Mouse (Mus musculus): ENCODE data around the gene Aaas. TPM values are rescaled to one million over a fixed set of nuclear protein-coding genes. Genes with fewer than 3 reads are reported as not detected.
A peak's percentile ranks its signal among the peaks of the same experiment; 100 is the strongest.

The Aaas gene
- total RNA-seq (2022): 1 to 10 TPM; 5.3 to 7.5 (median 6.8) TPM

DNA sequence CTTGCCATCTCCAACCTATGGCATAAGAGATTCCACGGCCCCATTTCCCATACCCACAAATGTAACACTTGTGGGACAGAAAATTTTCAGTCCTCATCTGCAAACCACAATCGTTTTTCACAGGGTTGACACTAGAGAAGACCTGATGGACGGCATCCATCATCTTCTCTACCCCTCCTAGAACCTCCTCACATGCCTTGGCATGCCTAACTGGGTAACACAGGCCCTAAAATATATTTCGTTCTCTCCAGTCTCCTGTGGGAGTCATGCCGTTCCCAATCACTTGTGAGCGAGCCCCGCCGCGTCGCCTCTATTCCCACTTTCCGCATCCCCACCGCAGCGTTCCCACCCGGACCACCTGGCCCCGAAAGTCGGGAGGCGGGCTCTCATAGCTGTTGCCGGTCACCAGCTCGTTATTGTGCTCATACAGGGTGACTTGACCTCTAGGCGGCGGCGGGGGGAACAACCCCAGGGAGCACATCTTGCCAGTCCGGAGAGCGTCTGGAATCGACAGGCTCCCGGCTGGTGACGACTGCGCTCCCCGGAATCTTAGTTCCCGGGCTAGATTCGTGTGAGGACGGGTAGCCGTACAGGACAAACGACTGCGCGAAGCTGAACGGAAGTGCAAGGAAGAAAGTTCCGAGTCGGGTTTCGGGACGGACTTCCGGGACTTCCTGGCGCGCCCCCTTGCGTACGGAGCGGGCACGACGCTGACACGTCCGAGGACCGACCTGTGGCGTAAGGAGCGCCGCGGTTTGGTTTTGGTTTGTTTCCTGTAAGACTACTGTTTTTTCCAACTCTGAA lies at the start of gene Aaas:
Gene Aaas, minus strand, starts transcription at position 634 of the 804 bp plus-strand sequence.
- DNase-seq (ENCODE audit: low spot score in 2 of 2): peak; percentile 85 to 92

DNA sequence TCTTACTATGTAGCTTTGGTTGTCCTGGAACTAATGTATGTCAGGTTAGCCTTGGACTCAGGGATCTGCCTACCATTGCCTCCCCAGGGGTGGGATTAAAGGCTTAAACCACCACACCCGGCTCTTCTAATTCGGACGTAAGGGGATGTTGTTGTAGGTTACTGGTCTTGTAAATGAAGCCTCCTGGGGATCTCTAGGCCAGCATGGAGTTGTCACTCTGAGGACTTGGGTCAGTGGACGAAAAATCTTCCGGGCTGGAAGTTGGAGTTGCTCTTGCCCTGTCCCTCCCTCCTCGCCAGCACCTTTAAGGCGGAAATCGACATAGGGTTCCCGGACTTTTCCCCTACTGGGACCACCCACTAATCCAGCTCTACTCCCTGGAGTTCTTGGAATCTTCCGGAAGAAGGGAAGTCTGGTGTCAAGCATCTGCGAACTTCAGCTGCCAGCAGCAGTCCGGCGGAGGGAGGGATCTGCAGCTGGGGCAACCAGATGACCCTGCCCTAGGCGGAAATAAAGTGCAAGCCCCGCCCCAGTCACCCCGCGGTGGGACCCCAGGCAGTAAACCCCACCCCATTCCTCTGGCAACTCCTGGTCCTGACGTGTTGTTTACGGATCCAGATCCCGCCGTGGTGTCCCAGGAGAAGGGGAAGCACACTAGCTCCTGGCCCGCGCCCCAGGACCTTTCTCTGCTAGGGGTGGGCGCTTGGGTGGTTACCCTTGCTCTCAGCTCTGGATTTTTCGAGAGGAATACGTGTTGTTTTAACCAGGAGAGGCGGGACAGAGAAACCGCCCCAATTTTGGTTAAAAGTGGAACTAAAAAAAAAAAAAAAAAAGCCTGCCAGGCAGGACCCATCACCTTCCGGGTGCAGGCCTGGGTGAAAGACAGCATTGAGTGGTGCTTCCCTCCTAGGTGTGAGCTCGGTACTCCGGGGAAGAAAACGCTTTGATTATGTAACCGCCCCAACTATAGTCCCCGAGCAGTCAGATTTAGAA lies 49.0 kb upstream of the Aaas start:
- DNase-seq (ENCODE audit: low spot score in 2 of 2): peak; percentile 95 to 97

DNA sequence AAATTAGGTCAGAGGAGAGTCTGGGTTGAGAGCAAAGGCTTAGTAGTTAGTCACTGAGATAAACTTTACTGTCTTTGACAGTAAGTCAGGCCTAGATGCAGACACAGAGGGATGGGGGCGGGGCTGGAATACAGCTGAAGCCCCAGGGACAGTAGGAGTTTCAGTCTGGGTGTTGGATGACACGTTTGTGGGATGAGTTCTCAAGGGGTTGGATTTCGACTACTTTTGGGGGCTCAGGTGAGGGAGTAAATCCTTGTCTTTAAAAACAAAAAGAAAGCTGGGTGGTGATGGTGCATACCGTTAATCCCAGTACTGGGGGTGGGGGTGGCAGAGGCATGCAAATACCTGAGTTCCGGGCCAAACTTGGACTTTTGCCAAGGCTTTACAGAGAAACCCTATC lies 48.1 kb upstream of the Aaas start:
- DNase-seq (ENCODE audit: low spot score in 2 of 2): no peak

DNA sequence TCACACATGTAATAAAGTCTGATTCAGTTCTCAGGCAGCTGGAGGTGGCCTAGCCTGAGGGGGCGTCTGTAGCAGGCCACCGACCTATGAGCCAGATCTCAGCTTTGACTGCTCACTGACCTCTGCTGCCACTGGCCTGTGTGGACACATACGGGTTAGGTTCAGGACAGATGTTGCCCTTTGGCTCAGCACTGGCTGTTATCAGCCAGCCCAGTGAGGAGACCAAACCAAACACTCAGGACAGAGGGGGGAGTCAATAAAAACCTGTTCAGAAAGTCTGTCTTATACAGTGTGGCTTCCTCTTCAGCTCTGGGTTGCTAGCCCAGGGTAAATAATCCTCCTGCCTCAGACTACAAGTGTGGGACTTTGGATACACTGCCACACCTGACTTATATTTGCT lies 44.5 kb upstream of the Aaas start:
- no peak for DNase-seq (ENCODE audit: low spot score in 2 of 2)

DNA sequence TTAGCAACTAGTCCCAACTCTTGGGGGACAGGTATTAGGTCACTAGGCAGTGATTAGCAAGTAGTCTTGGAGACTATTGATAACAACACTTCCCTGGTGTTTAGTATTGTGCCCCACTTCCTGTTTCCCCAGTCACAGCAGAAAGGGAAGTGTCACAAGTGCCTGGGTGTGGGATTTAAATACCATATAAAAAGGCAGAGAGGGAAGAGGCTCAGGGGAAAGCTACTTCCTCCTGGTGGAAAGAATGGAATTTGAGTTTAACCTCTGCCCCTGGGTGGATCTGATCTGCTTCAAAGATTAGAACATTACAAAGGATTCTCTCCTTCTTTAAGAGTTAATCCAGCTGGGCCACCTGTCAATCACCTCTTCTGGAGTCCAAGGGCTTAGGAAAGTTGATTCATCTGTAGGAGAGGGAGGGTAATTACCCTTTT lies 43.0 kb upstream of the Aaas start:
- no peak for DNase-seq (ENCODE audit: low spot score in 2 of 2)

DNA sequence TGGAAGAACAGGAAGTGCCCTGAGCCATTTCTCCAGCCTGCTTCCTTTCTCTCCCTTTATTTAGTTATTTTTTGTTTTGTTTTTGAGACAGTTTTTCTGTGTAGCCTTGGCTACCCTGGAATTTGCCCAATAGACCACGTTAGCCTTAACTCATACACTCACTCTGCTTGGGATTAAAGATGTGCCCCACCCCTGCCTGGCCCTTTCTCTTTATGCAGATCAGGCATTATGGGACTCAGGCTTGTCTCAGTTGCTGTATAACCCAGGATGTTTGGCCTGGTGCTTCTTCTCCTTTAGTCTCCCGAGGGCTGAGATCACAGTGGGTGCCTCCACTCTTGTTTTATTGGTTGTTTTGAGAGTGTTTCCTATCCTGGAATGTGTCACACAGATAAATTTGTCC lies 41.9 kb upstream of the Aaas start:
- no peak for DNase-seq (ENCODE audit: low spot score in 2 of 2)

DNA sequence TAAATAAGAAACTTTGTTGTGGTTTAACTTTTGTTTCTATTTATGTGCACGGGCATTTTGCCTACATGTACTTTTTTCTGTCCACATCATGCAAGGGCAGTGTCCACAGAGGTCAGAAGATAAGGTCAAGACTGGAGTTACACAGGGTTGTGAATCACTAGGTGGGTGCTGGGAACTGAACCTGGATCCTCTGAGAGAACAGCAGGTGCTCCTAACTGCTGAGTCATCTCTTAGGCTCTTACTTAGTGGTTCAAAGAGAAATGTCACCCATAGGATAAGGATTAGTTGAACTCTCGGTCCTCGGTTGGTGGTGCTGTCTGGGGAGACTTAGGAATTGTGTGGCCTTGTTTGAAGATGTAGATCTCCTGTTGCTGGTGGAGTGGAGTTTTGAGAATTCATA lies 38.4 kb upstream of the Aaas start:
- no peak for DNase-seq (ENCODE audit: low spot score in 2 of 2)

DNA sequence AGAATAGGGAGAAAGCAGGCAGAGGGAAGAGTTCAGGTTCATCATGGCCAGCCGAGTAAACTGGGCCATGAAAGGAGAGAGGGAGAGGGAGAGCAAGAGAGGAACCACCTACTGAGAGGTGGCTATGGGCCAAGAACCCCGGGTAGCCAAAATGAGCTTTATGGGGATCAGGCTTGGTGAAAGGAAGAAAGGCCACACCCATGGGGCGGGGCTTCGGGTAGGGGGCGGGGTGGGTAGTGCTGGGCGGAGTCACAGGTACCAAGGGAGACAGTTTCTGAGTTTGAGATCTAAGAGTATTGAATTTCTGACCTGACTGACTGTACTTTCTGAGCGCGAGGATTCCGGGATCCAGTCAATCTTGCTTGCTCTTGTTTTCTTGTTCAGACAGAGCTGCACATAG lies 36.1 kb upstream of the Aaas start:
- no peak for DNase-seq (ENCODE audit: low spot score in 2 of 2)

DNA sequence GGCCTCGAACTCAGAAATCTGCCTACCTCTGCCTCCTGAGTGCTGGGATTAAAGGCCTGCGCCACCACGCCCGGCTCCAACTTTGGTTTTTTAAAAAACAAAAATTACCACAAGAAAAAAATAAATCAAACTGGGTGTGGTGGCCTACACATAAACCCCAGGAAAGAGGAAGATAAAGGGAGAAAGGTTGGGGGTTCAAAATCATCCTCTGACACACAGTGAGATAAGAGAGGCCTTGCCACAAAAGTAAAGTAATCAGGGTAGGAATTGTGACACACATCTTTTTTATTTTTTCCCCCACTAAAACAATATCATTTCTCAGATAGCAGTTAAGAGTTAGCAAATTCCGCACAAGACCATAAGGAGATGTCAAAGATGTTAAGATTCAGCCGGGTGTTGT lies 33.1 kb upstream of the Aaas start:
- no peak for DNase-seq (ENCODE audit: low spot score in 2 of 2)

DNA sequence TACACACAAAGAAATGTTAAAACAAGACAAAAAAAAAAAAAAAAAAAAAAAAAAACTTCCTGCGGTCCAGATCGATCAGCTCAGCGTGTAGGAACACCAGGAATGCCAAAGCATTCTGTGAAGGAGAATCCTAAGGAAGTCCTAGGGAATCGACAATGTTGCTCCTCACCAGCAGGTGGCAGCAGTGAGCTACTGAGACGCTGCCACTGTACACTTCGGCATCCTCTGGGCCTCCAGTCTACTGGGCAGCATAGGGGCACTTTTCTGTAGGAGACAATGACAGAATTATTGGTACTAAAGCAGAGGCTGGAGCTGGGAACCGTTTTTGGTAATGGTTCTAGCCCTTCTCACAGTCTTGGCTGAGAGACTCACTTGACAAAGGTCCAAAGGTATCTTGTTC lies 31.0 kb upstream of the Aaas start:
- peak; percentile 64 to 73 for DNase-seq (ENCODE audit: low spot score in 2 of 2)

DNA sequence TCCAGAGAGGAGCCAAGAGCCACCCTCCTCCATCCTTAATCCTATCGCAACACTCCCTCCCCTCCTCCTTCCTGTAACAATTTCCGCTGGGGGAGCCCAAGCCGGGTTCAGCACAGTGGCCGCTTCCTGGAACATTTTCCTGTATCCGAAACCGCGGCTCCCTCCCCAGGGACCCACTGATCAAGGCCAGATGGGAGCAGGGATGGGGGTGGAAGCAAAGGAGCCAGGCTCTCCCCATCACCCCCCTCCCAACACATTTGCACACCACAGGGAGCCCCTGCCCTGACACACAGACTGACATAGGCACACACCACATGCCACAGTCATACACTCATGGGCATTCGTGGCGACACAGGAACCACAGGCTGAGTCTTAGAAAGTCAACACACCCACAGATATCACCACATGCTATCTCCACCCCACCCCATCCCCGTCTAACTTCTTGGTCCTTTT lies 27.3 kb upstream of the Aaas start:
- DNase-seq (ENCODE audit: low spot score in 2 of 2): peak; percentile 58 to 66

DNA sequence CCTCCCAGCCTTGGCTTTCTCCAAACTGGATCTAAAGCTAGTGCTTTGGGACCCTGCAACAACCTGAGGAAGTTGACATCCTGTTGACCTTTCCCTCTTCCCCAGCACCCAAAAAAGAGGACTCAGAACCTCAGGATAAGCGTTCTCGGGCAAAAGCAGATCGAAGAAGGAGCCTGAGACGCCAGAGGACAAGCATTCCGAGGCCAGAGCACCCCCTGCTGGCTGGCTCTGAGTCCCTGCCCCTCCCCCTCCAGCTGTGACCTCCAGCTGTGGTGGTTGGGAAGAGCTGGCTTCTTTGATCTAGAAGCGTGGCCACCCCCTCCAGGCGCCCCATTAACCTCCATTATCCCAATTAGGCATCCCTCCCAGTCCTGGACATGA lies 26.6 kb upstream of the Aaas start:
- DNase-seq (ENCODE audit: low spot score in 2 of 2): peak; percentile 86 to 87

DNA sequence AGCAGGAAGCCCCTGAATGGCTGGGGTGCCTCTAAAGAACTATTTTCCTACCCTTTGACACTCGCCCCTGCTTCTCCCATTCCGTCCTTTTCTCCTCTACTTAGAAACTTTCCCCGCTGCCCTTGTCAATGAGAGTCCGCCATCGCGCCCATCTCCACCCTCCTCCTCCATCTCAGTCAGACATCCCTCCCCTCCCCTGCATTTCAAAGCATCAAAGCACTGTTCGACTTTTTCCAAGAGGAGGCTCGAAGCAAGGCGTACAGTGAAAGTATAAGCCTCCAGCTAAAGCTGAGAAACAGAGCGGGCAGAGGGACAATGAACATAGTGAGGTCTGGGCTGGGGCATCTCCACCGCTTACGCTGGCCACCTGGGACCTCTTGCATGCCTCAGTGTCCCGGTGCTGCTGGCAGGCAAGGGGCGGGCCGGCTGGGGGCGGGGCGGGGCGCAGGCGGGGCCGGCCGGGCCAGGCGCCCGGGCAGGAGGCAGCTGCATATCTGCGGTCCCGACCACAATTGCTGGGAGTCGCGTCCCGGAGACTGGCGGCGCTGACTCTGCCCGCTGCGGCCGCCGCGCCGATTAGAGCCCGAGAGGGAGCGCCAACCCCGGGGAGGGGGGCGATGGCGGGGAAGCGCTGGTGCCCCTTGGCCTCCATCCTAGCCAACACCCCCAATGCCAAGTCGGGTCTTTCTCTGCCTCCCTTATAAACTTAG lies 26.0 kb upstream of the Aaas start:
- peak; percentile 28 to 35 for DNase-seq (ENCODE audit: low spot score in 2 of 2)

DNA sequence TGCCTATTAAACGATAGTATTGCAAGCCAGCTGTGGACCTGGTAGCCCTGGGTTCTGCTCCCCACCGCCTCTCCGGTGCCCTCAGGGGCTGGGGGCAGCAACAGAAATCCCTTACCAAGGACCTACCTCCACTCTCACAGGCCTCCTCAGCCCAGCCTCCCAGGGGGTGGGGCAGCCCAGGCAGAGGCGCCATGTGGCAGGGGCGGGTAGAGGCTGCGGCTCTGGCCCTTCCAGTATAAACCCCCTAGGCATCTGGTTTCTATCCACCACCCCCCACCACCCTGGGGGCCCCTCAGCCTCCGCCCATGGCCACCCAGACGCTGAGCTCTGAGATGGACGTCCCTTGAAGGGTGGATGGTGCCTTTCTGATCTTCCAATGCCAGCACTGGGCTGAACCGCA lies 20.2 kb upstream of the Aaas start:
- DNase-seq (ENCODE audit: low spot score in 2 of 2): no peak

DNA sequence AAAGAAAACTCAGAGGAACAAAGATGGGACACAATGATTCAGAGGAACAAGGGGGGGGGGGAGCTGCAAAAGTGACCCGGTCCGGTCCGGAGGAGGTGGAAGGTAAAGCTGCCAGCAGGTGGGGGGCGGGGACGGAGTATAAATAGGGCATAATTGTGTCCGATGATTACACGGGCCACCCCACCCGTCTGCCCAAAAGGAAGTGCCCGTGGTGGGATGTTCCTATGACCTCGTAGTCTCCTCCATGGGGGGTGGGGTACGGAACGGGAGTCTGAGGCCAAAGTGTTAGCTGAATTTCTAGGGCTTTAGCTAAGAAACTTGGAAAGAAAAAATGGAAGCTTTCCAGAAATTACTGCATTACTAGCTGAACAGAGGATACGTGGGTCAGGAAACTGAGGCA lies 19.4 kb upstream of the Aaas start:
- no peak for DNase-seq (ENCODE audit: low spot score in 2 of 2)

DNA sequence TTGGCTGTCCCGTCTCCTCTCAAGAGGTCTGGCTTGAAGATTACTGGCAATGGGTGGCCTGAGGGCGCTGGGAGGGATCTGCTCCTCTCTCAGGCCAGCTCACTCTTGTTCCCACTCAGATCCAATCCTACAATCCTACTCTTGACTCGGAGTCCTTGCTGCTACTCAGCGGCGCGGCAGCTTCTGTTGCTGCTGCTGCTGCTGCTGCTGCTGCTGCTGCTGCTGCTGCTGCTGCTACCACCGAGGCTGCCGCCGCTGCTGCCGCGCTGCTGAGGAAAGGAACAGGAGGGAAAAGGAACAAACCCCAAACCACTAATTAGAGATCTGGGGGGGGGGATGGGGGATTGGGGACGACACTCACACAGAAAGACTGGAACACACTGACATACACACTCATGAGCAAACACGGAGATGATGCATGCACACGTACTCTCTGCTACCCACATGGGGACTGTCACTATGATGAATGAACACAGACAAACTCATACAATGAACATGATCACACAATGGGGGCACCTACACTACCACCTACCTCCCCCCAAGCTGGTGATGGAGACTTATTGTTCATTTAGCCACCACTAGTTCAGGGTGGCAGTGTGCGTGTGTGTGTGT lies 16.3 kb upstream of the Aaas start, which contains the start of gene Sp7:
Gene Sp7, minus strand, starts transcription at position 450 of the 612 bp plus-strand sequence.
- DNase-seq (ENCODE audit: low spot score in 2 of 2): no peak

DNA sequence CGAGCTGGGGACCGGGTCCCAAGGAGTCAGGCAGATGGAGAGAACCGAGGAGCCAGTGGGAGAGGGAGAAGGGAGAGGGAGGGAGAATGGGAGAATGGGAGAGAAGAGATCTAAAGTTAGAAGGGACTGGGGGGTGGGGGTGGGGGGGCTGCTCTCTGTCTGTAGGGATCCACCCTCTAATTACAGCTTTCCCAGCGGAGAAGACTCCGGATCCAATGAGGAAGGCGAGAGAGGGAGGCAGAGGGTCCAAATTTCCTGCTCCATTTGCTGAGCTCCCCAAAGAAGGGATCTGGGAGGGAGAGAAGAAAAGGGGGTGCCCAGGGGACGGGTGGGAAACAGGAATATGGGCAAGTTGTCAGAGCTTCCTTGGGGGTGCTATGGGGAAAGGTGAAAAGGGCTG lies 15.7 kb upstream of the Aaas start:
- DNase-seq (ENCODE audit: low spot score in 2 of 2): no peak

DNA sequence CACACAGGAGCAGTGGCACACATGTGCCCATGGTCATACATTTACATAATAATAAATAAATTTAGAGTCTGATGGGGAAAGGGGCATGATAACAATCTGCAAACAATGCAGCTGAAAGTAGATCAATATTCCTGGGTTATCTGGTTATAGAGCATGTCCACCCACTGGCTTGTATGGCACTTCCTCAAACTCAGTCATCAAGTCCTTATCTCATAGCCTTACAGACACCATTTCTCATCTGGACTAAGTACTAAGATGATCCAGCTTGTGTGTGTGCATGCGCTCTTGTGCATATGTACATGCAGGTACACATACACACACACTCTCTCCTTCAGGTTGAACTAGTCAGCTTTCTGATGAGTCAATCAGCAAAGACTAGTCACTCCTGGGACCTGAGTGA lies 14.1 kb upstream of the Aaas start:
- no peak for DNase-seq (ENCODE audit: low spot score in 2 of 2)

DNA sequence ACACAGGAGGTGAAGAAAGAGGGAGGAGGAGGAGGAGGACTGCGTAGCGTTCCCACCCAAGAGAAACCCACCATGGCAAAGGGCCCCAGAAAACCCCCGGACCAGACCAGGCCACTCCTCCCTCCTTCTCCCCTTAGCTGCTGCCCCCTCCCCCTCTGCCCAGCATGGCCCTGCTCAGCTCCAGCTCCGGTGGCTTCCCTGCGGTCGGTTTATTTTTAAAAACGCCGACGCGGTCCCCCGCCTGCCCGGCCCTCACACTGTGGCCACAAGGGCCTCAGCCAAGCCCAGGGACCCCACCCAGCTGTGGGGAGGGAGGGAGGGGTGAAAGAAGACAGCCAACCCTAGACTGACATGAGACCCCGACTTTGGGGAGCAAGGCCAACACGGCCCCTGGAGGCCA lies 12.1 kb upstream of the Aaas start:
- DNase-seq (ENCODE audit: low spot score in 2 of 2): no peak

DNA sequence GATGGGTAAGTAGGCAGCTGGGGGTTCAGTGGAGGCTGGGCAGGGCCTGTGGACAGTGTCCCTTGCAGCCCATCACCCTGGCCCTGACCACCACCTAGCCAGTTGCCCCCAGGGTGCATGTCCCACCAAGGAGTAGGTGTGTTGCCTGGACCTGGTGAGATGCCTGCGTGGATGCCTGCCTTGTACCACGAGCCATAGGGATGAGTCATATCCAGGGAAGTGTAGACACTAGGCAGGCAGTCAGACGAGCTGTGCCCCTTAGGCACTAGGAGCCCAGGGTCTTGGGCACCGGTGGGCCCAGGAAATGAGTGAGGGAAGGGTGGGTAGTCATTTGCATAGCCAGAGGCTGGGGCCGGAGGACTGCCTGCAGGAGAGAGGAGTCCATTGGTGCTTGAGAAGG lies 8.3 kb upstream of the Aaas start:
- no peak for DNase-seq (ENCODE audit: low spot score in 2 of 2)

DNA sequence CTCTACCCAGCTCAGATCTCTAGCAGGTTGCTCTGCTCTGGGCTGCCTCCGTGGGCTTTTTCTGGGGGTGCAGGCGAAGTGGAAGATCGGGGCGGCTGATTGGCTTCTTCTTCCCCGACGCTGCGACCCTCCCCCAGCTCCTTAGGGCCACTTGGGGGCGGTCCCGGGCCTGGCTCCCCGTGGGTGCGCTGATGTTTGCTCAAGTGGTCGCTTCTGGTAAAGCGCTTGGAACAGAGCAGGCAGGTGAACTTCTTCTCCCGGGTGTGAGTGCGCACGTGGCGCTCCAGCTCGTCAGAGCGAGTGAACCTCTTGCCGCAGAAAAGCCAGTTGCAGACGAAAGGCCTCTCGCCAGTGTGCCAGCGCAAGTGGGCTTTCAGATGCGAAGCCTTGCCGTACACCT lies 7.6 kb upstream of the Aaas start:
- no peak for DNase-seq (ENCODE audit: low spot score in 2 of 2)

All from gastrocnemius, adult 8-10 months (tissue).